Mouse (Mus musculus) spleen, adult 2 months (tissue): ENCODE measurements at regions not wholly inside any gene's neighbourhood (a gene's known extent, or its start where the extent isn't known, plus 50 kb on each side); places are given as distances from the start of the nearest gene placed in this dataset.

Experiments used
- DNase-seq, 2 experiments: peaks; one replicate each; pipeline versions ENCODE4 v3.0.0 to v3.0.0-alpha.2; 2012 to 2021; ENCODE audit warnings: low spot score in 2 of 2, low read depth in 1 of 2
- H3K27ac ChIP-seq: fragments of 200-500 bp; 2 replicates; pipeline ENCODE4 v1.5.1; 2012; ENCODE audit warnings: low read length, inconsistent platforms; ENCODE audit not compliant: insufficient read depth
- H3K27me3 ChIP-seq: fragments of 200-500 bp; 2 replicates; pipeline ENCODE4 v1.6.1; 2012; ENCODE audit warnings: mild to moderate bottlenecking, moderate library complexity, low read length, inconsistent platforms; ENCODE audit not compliant: control insufficient read depth, insufficient read depth
- H3K36me3 ChIP-seq: fragments of 200-500 bp; 2 replicates; pipeline ENCODE4 v1.6.1; 2012; ENCODE audit warnings: mild to moderate bottlenecking, low read length, inconsistent platforms; ENCODE audit not compliant: control insufficient read depth, insufficient read depth
- H3K4me1 ChIP-seq: fragments of 200-500 bp; 2 replicates; pipeline ENCODE4 v1.6.1; 2011; ENCODE audit warnings: inconsistent platforms; ENCODE audit not compliant: control insufficient read depth, insufficient read depth, insufficient read length
- H3K4me3 ChIP-seq: fragments of 200-500 bp; 2 replicates; pipeline ENCODE4 v1.5.1; 2011; ENCODE audit warnings: mild to moderate bottlenecking, inconsistent platforms; ENCODE audit not compliant: insufficient read depth, insufficient read length; ENCODE audit errors: extremely low read depth
- CTCF ChIP-seq: fragments of 200-500 bp; IDR thresholded peaks from 2 replicates; pipeline ENCODE4 v1.5.1; 2011; ENCODE audit warnings: mild to moderate bottlenecking, inconsistent platforms; ENCODE audit not compliant: insufficient read depth, insufficient read length, insufficient replicate concordance; ENCODE audit errors: extremely low read depth
- POLR2A ChIP-seq: fragments of 200-500 bp; IDR thresholded peaks from 2 replicates; pipeline ENCODE4 v1.6.1; 2011; ENCODE audit warnings: low read depth, low read length, inconsistent platforms
- WGBS: fragments of 180-500 bp; shearing (Covaris S2); methylation state at CpG from one replicate; pipeline ENCODE4 v1.1.7; 2018; 5-methylcytosine and 5-hydroxymethylcytosine counted together

DNA sequence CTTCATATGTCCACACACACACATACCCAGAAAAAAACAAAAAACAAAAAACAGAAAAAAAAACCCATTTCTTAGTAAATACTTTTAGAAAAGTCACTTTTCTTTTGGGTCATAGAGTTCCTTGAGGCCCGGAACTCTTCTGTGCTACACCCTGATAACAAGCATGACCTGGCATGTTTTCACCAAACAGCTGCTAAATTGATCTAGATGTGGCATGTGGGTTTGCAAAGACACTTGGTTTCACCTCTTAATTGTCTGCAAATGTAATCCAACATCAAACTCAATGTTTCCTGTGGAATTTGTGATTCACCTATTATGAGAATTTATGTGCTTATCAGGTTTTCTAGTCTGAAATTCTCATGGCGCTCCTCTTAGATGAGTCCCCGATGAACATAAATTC, 68.2 kb upstream of the Etv6 start:
- 77% methylated on average over 3 of the region's 3 CpGs for WGBS
- Histone ChIP-seq H3K4me3 (no peak overlapping the region), H3K27ac (no peak overlapping the region), H3K4me1 (no peaks in the 10 kb centered on the region), H3K36me3 (no peaks in the 10 kb centered on the region), H3K27me3 (no peaks in the 10 kb centered on the region)
- TF ChIP-seq POLR2A: no peak
- no peak for DNase-seq

DNA sequence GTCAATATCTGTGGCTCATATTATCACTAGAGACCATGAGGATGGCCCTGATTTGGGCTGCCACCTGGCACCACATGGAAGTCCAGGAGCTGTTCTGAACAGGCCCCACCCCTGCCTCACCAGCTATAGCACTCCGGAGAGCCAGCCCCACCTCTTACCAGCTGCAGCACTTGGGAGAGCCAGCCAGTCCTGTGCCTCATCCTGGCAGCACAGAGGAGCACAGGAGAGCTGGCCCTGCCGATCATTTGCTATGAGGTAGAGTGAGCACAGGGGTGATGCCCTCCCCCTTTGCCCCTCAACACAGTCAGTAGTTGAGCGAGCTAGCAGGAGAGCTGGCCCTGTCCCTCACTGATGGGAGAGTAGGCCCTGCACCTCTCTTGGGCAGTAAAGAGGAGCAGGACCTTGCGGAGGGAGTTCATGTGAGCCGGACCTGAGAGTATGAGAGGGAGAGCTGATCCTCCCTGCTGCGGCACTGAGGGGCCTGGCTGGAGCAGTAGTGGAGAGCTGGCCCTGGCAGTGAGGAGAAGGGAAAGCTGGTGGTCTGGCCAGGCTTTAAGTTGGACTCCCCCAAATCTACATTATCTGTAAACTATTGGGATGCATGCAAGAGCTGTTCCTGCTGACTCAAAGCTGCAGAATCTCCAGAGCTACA, 63.3 kb upstream of the Etv6 start:
- Histone ChIP-seq H3K27ac (no peak overlapping the region), H3K4me1 (no peaks in the 10 kb centered on the region), H3K36me3 (no peaks in the 10 kb centered on the region), H3K4me3 (no peak overlapping the region), H3K27me3 (no peaks in the 10 kb centered on the region)
- 92% methylated on average over 6 of the region's 6 CpGs for WGBS
- DNase-seq: no peak
- TF ChIP-seq CTCF (no peak), POLR2A (no peak)

DNA sequence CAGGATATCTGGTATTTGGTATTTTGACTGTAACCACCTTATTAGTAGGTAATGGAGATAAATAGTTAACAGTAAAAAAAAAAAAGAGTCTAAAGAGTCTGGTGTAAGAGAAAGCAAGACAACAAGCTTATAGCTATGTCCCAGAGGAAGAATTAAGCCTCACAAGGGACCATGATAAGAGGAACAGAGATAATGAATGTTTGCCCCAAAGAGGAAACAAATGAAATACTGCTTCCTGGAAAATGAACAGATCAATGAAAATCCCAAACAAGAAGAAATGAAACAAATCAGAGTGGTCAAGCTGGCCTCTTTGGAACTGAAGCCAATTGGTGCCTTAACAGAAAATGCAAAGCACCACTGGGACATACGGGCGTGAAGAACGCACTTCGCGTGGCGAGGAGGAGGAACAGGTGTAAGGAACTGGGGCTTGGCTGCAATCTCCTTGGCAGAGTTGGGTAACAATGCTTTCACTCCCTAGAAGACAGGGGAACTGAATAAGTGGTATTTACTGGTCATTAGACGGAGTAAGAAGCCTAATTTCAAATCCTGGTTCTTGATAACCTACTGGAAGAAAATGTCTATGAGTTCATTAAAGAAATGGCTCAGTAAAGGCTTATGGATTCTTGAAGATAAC, 62.2 kb upstream of the Etv6 start:
- Histone ChIP-seq H3K36me3 (no peaks in the 10 kb centered on the region), H3K4me3 (no peak overlapping the region), H3K27me3 (no peaks in the 10 kb centered on the region), H3K27ac (no peak overlapping the region), H3K4me1 (no peaks in the 10 kb centered on the region)
- TF ChIP-seq POLR2A (no peak), CTCF (no peak)
- DNase-seq: no peak
- 75% methylated on average over 7 of the region's 7 CpGs for WGBS

DNA sequence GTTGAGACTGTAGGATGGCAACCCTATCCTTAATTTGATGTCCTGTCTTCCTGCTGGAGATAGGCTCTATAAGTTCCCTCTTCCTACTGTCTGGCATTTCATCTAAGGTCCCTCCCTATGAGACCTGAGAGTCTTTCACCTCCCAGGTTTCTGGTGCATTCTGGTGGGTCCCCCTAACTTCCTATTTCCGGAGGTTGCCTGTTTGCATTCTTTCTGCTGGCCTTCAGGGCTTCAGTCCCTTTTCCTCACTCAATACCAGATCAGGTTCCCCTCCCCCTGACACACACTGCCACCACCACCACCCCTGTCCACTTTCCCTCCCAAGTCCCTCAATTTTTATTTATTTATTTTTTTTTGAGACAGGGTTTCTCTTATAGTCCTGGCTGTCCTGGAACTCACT, 59.5 kb upstream of the Etv6 start:
- no peak for TF ChIP-seq POLR2A
- no peak for TF ChIP-seq CTCF
- no peaks in the 10 kb centered on the region for H3K4me1 ChIP-seq
- no peak overlapping the region for H3K4me3 ChIP-seq
- no peaks in the 10 kb centered on the region for H3K27me3 ChIP-seq
- H3K27ac ChIP-seq: no peak overlapping the region
- H3K36me3 ChIP-seq: no peaks in the 10 kb centered on the region
- 67% methylated on average over 1 of the region's 1 CpGs for WGBS
- no peak for DNase-seq

DNA sequence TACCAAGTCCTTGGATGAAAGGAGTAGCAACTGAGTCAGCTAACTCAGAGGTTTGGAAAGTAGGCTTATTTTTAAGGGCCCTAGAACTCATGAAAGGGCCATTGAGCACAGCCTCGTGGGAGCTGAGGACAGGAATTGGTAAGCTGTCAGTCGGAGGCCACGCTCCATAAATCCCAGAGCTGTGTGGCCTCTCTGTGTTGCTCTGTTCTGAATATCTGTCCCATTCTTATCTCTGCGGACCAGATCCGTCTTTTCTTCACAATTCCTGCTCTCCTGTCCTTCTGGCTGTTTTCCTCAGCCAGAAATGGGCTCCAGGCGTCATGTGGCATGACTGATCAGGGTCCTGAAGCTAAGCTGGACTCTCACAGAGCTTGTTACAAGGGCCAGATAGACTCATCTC, 58.6 kb upstream of the Etv6 start:
- WGBS: 80% methylated on average over 6 of the region's 6 CpGs
- no peak overlapping the region for H3K27ac ChIP-seq
- H3K4me3 ChIP-seq: no peak overlapping the region
- no peaks in the 10 kb centered on the region for H3K36me3 ChIP-seq
- no peaks in the 10 kb centered on the region for H3K4me1 ChIP-seq
- H3K27me3 ChIP-seq: no peaks in the 10 kb centered on the region
- TF ChIP-seq POLR2A: no peak
- no peak for TF ChIP-seq CTCF
- no peak for DNase-seq

DNA sequence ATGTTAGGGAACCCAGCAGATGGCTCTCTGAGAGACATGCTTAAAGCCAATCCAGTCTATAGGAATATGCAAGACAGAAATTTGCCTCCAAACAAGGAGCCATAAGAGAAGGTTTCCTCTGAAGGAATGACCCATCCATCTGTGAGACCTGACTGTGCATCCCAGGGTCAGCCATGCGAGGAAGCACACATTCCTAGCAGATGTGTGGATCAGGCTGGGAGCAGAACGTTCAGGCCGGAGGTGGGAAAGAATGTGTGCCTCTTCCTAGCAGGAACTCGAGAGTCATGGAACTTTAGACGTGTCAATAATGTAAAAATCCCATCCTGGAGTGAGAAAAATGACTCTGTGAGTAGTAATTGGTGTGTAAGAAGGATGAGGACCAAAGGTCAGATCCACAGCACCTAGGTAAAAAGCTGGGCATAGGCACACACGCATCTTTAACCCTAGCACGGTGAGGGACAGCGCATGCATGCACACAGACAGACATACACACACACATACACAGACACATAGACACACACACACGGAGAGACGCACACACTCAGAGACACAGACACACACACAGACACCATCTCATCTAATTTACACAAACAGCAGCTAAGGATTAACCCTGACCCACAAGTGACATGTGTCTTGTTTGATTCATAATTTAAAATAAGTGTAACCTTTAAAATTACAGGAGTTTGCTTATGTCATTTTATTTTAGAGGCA, 51.5 kb upstream of the Etv6 start:
- H3K36me3 ChIP-seq: no peaks in the 10 kb centered on the region
- WGBS: 91% methylated on average over 10 of the region's 10 CpGs
- peaks cover 2% of the 10 kb centered on the region; the same call in 1 of the 2 replicates for H3K4me1 ChIP-seq
- H3K27me3 ChIP-seq: no peaks in the 10 kb centered on the region
- no peak overlapping the region for H3K27ac ChIP-seq
- DNase-seq: no peak
- TF ChIP-seq CTCF: no peak
- TF ChIP-seq POLR2A: no peak
- no peak overlapping the region for H3K4me3 ChIP-seq
